Mouse (Mus musculus): ENCODE measurements around the gene Dync1li1. TPM values are rescaled to one million over a fixed set of nuclear protein-coding genes. Genes with fewer than 3 reads are reported as not detected.

Gene Dync1li1
- total and polyA plus RNA-seq, 2 experiments from 2014 or later: 124 to 160 TPM

- H3K4me2 ChIP-seq (ENCODE audit: low read depth, low read length, poor library complexity, severe bottlenecking): no peak overlapping the region
- 82% methylated on average over 2 of the region's 2 CpGs for WGBS
- H3K27me3 ChIP-seq (ENCODE audit: insufficient read depth, low read length): no peaks in the 10 kb centered on the region
- ATAC-seq (ENCODE audit: low FRiP score) (no peak), DNase-seq (ENCODE audit: low spot score) (no peak)
- no peak overlapping the region for H3K4me3 ChIP-seq (ENCODE audit: low read depth, low read length)
- no peaks in the 10 kb centered on the region for H3K36me3 ChIP-seq (ENCODE audit: insufficient read depth, low read length)
- no peak overlapping the region for H3K9ac ChIP-seq (replicated peaks; ENCODE audit: low read length, poor library complexity, severe bottlenecking)
- no peaks in the 10 kb centered on the region for H3K4me1 ChIP-seq (ENCODE audit: insufficient read depth, low read length)
- no peak overlapping the region for H3K27ac ChIP-seq (ENCODE audit: low read depth, low read length)
- no peak for TF ChIP-seq CTCF (IDR thresholded peaks at IDR 0.05)
- no peaks in the 10 kb centered on the region for H3K9me3 ChIP-seq (ENCODE audit: low read length)
Observed at GRCm38 (mm10) chr9:114767507-114767906, 78.9 kb downstream of the Dync1li1 start.

- Histone ChIP-seq H3K36me3 (ENCODE audit: insufficient read depth, low read length) (no peaks in the 10 kb centered on the region), H3K27me3 (ENCODE audit: insufficient read depth, low read length) (no peaks in the 10 kb centered on the region), H3K4me2 (ENCODE audit: low read depth, low read length, poor library complexity, severe bottlenecking) (no peak overlapping the region), H3K4me1 (ENCODE audit: insufficient read depth, low read length) (no peaks in the 10 kb centered on the region), H3K9me3 (ENCODE audit: low read length) (no peaks in the 10 kb centered on the region), H3K4me3 (ENCODE audit: low read depth, low read length) (no peak overlapping the region), H3K27ac (ENCODE audit: low read depth, low read length) (no peak overlapping the region), H3K9ac (replicated peaks; ENCODE audit: low read length, poor library complexity, severe bottlenecking) (no peak overlapping the region)
- DNase-seq (ENCODE audit: low spot score) (no peak), ATAC-seq (ENCODE audit: low FRiP score) (no peak)
- WGBS: 61% methylated on average over 10 of the region's 10 CpGs
- TF ChIP-seq CTCF (IDR thresholded peaks at IDR 0.05): no peak
Observed at GRCm38 (mm10) chr9:114768066-114768465, 79.5 kb downstream of the Dync1li1 start.

GRCm38 (mm10) chr9:114770224-114770623 is 81.6 kb downstream of the Dync1li1 start:
- H3K27ac ChIP-seq (ENCODE audit: low read depth, low read length): no peak overlapping the region
- H3K36me3 ChIP-seq (ENCODE audit: insufficient read depth, low read length): no peaks in the 10 kb centered on the region
- WGBS: 91% methylated on average over 4 of the region's 4 CpGs
- no peaks in the 10 kb centered on the region for H3K4me1 ChIP-seq (ENCODE audit: insufficient read depth, low read length)
- H3K9ac ChIP-seq (replicated peaks; ENCODE audit: low read length, poor library complexity, severe bottlenecking): no peak overlapping the region
- H3K4me3 ChIP-seq (ENCODE audit: low read depth, low read length): no peak overlapping the region
- H3K9me3 ChIP-seq (ENCODE audit: low read length): no peaks in the 10 kb centered on the region
- DNase-seq (ENCODE audit: low spot score) (no peak), ATAC-seq (ENCODE audit: low FRiP score) (no peak)
- H3K4me2 ChIP-seq (ENCODE audit: low read depth, low read length, poor library complexity, severe bottlenecking): no peak overlapping the region
- no peak for TF ChIP-seq CTCF (IDR thresholded peaks at IDR 0.05)
- H3K27me3 ChIP-seq (ENCODE audit: insufficient read depth, low read length): no peaks in the 10 kb centered on the region

GRCm38 (mm10) chr9:114771565-114771964 is 83.0 kb downstream of the Dync1li1 start:
- ATAC-seq (ENCODE audit: low FRiP score) (no peak), DNase-seq (ENCODE audit: low spot score) (no peak)
- Histone ChIP-seq H3K4me3 (ENCODE audit: low read depth, low read length) (no peak overlapping the region), H3K27ac (ENCODE audit: low read depth, low read length) (no peak overlapping the region), H3K36me3 (ENCODE audit: insufficient read depth, low read length) (no peaks in the 10 kb centered on the region), H3K4me1 (ENCODE audit: insufficient read depth, low read length) (no peaks in the 10 kb centered on the region), H3K4me2 (ENCODE audit: low read depth, low read length, poor library complexity, severe bottlenecking) (no peak overlapping the region), H3K9me3 (ENCODE audit: low read length) (no peaks in the 10 kb centered on the region), H3K27me3 (ENCODE audit: insufficient read depth, low read length) (no peaks in the 10 kb centered on the region), H3K9ac (replicated peaks; ENCODE audit: low read length, poor library complexity, severe bottlenecking) (no peak overlapping the region)
- TF ChIP-seq CTCF (IDR thresholded peaks at IDR 0.05): no peak
- WGBS: 85% methylated on average over 7 of the region's 7 CpGs

Other genes starting within 250 kb of the Dync1li1 start
- not detected in 2 replicates for gene Ccr4, start 183.9 kb upstream of the Dync1li1 start, total RNA-seq (2014; rRNA removed)
- not detected in 2 replicates for gene Ccr4, start 183.9 kb upstream of the Dync1li1 start, polyA plus RNA-seq (2015; fragmentation: Nextera tagmentation; extraction: Ambion mirVana)
- gene C130032M10Rik, start 173.1 kb upstream of the Dync1li1 start, total RNA-seq (2014; rRNA removed): not detected in 2 replicates
- not detected in 2 replicates for gene C130032M10Rik, start 173.1 kb upstream of the Dync1li1 start, polyA plus RNA-seq (2015; fragmentation: Nextera tagmentation; extraction: Ambion mirVana)
- 0.14 and 0.27 TPM in 2 replicates for gene Trim71, start 124.4 kb upstream of the Dync1li1 start, total RNA-seq (2014; rRNA removed)
- 0.14 and 0.15 TPM in 2 replicates for gene Trim71, start 124.4 kb upstream of the Dync1li1 start, polyA plus RNA-seq (2015; fragmentation: Nextera tagmentation; extraction: Ambion mirVana)
- 34.7 and 43.2 TPM in 2 replicates for gene Cnot10, start 48.6 kb upstream of the Dync1li1 start, total RNA-seq (2014; rRNA removed)
- 47.2 and 50.1 TPM in 2 replicates for gene Cnot10, start 48.6 kb upstream of the Dync1li1 start, polyA plus RNA-seq (2015; fragmentation: Nextera tagmentation; extraction: Ambion mirVana)
- gene Cmtm6, start 42.3 kb downstream of the Dync1li1 start, total RNA-seq (2014; rRNA removed): 19.3 and 20.0 TPM in 2 replicates
- gene Cmtm6, start 42.3 kb downstream of the Dync1li1 start, polyA plus RNA-seq (2015; fragmentation: Nextera tagmentation; extraction: Ambion mirVana): 19.2 and 21.5 TPM in 2 replicates
- 13.7 and 15.6 TPM in 2 replicates for gene Cmtm7, start 93.1 kb downstream of the Dync1li1 start, total RNA-seq (2014; rRNA removed)
- 8.0 and 9.1 TPM in 2 replicates for gene Cmtm7, start 93.1 kb downstream of the Dync1li1 start, polyA plus RNA-seq (2015; fragmentation: Nextera tagmentation; extraction: Ambion mirVana)
- 1.1 and 4.2 TPM in 2 replicates for gene Cmtm8, start 155.4 kb downstream of the Dync1li1 start, total RNA-seq (2014; rRNA removed)
- gene Cmtm8, start 155.4 kb downstream of the Dync1li1 start, polyA plus RNA-seq (2015; fragmentation: Nextera tagmentation; extraction: Ambion mirVana): 4.1 and 6.4 TPM in 2 replicates
- gene Gpd1l, start 245.2 kb downstream of the Dync1li1 start, total RNA-seq (2014; rRNA removed): 72.1 and 77.7 TPM in 2 replicates
- gene Gpd1l, start 245.2 kb downstream of the Dync1li1 start, polyA plus RNA-seq (2015; fragmentation: Nextera tagmentation; extraction: Ambion mirVana): 39.2 and 39.3 TPM in 2 replicates